Mouse (Mus musculus) layer of hippocampus, adult 9-11 months (tissue): ENCODE results near the gene Capn13.
A peak's percentile ranks its signal among the peaks of the same experiment; 100 is the strongest.

Experiments
- DNase-seq: peaks from one replicate; pipeline ENCODE4 v3.0.0; 2022

Capn13 gene

DNA sequence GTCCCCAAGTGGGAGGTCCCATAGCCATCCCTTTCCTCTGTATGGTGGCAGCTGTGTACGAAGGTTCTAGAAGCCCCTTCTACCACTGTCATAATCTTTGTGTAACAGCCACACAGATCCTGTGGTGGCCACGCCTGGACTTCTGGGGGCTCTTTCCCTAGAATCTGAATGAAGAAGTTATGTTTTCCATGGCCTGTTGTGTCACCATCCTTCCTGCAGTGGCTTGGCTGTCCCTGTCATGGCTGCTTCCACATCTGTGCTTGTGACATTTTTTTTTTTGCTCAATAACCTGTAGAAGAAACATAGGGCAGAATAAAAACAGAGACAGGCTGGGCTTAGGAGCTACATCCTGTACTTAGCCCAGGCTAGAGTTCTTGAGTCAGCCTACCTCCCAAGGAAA is at the start of gene Capn13:
Gene Capn13, minus strand, starts transcription at position 5 of the 400 bp plus-strand sequence.
- no peak for DNase-seq

DNA sequence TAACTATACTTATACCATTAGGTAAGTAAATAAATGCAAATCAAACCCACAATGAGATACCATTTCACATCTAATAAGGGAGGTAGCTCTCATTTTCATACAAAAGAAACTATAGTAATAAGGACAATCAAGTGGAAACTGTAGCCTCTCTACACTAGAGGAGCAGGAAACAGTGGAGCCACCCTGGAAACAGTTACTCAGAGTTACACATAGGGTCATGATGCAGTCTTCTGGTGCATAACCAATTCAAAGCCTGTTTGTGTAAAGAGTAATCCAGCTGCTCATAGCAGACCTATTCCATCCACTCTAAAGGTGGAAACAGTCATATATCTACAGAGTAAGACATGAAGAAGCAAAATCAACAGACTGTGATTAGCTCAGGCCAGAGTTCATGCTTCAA is 48.4 kb upstream of the Capn13 start:
- no peak for DNase-seq

- no peak for DNase-seq
These were observed 40.1 kb upstream of the Capn13 start for GRCm38 (mm10) chr17:73440798-73441197.

DNA sequence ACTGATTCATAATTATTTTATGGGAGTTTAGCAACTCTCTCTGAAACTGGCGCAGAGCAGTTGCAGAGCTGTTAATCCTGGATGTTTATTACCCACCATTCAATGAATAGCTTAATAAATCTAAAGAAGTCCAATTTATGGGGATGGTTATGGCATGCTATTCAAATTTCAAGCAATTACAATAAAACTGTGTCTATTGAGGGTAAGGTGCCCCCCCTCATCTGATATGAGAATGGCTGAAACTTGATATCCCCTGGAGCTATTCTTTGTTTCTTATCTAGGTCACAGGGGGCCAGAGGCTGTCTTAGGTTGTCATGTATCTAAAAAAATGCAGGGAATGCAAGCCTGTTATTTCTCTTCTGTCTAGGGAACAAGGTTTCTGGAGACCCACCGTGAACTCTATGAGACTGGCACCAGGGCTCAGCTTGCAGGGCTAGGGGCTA is 31.9 kb upstream of the Capn13 start:
- DNase-seq, result no peak

GRCm38 (mm10) chr17:73432058-73432457 is 31.4 kb upstream of the Capn13 start:
- DNase-seq, result no peak

DNA sequence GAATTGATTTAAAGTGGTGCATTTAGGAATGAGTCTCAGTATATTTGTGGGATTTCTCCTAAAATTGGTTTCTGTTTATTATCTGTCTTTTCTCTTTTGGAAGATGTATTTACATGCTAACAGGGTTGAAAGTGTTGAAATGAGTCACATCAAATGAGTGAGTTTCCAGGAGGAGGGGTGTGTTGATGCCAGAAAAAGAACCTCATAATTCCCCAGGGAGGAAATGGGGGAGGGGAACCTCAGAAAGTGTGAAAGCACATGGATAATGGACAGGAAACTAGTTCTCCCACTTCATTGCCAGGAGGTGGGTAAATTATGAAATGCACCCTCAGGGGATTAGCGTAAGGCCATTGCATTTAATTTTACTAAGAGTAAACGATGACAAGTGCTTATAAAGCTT is 16.7 kb upstream of the Capn13 start:
- no peak for DNase-seq

DNA sequence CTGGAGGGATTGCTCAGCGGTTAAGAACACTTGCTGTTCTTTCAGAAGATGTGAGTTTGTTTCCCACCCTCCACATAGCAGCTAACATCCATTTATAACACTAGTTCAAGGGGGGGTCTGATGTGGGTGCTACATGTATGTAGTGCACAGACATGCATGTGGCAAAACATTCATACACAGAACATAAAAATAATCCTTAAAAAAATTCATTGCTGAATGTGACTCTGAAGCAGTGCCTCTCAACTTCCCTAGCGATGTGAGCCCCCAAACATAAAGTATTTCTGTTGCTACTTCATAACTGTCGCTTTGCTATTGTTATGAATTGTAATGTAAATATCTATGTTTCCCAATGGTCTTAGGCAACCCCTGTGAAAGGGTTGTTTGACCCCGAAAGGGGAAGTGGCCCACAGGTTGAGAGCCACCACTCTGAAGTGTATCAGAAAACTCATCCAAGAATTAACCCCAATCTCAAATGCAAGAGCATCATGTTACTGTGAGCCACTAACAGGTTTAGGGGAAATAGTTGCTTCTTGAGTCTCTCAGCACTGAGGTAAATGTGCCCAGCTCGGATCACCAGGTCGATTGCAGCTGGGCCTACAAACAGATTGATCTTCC is 15.6 kb upstream of the Capn13 start:
- DNase-seq, result no peak

DNA sequence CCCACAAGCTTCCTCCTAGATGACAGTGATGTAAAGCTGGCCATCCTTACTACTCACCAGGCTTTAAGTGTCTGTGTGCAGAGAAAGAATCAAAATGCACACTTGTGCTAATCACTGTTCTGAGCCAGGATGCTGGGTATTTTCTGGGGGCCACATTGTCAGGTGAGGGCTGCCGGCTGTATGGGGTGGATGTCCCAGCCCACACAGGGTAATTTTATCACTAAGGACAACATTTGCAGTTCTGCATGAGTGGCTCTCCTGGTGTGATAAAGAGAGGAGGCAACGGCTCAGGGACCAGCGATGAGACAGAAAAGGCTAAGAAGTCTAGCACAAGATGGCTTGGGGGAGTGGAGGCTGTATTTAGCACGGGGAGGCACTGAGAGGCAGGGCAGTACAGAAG is 11.2 kb upstream of the Capn13 start:
- DNase-seq, result no peak

DNA sequence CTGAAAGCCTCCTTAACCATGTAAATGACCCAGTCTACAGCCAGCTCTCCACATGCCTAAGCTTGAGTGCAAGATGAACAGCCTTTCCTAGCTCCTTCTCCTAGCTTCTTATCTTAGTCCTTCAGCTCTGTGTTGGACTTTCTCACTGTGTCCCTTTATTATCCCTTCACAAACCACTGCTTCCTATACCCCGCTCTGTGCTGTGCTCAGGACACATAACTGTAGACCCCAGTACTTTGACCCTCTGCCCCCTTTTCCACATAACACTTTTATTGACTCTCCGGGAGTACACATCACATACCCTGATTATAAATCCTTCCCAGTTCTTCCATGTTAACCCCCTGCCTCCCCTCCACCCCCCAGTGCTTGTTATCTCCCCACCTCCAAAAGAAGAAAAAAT is 606 bp upstream of the Capn13 start:
- no peak for DNase-seq

DNA sequence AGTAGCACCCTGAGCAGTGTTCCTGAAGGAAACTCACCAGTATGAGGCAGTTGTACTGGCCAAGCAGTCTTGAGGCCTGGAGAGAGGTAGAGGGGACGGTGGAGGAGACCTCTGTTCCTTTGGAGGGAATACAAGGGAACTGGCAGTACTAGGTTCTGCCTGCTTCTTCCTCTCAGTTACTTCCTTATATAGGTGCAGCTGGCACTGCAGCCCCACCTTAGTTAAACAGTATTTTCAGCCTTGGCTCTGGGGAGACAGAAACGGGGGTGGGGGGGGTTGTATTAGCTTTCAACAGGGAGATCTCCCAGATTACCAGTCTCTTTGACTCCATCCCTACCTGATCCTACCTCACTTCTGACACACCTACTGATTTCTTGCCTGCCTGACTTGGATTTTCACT is 1.5 kb downstream of the Capn13 start:
- DNase-seq, result no peak

GRCm38 (mm10) chr17:73393361-73393760 is 7.3 kb downstream of the Capn13 start:
- DNase-seq, result no peak

DNA sequence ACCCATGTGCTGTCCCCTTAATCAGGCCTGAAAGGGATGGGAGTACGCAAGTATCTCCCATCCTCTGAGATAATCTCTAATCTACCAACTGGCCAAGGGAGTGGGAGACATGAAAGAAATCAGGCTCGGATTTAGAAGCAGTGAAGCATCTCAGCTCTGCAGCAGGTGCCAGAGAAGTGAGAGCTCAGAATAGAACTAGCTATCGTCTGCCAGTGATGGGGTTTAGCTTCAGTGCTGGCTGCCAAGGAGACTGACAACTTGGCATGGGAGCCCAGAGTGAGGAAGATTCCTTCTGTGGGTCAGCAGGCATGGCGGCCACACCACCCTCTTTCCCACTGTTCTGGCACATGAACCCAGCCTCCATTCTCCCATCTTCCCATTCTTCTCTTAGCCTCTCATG is 8.9 kb downstream of the Capn13 start:
- DNase-seq, result peak; percentile 58

GRCm38 (mm10) chr17:73390191-73391089 is 10.2 kb downstream of the Capn13 start:
- peak; percentile 67 for DNase-seq

- no peak for DNase-seq
These were observed 11.3 kb downstream of the Capn13 start for GRCm38 (mm10) chr17:73389336-73389735.

GRCm38 (mm10) chr17:73386581-73386980 is 14.1 kb downstream of the Capn13 start:
- DNase-seq, result peak; percentile 22

GRCm38 (mm10) chr17:73385940-73386339 is 14.7 kb downstream of the Capn13 start:
- no peak for DNase-seq

- DNase-seq, result no peak
These were observed 18.2 kb downstream of the Capn13 start for GRCm38 (mm10) chr17:73382327-73383014.

DNA sequence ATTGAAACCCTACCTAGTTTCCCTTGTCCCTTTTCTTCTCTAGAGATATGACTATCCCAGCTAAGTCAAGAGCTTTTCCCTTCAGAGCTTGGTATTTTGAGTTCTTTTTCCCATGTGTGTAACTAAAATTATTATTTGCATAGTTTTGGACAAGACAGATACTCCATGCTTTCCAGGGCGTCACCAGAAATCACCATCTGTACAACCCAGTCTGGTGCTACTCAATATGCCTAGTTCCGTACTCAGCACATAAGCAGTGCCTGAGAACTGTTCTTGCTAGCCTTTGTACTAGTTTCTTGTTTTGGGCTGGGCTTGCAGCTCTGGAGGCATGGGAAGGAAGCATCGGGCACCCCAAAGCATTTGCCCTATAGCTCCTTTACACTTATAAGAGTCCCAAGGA is 19.0 kb downstream of the Capn13 start:
- DNase-seq, result peak; percentile 73

- DNase-seq, result no peak
These were observed 22.7 kb downstream of the Capn13 start for GRCm38 (mm10) chr17:73377778-73378484.

- DNase-seq, result no peak
These were observed 33.3 kb downstream of the Capn13 start for GRCm38 (mm10) chr17:73367334-73367733.

DNA sequence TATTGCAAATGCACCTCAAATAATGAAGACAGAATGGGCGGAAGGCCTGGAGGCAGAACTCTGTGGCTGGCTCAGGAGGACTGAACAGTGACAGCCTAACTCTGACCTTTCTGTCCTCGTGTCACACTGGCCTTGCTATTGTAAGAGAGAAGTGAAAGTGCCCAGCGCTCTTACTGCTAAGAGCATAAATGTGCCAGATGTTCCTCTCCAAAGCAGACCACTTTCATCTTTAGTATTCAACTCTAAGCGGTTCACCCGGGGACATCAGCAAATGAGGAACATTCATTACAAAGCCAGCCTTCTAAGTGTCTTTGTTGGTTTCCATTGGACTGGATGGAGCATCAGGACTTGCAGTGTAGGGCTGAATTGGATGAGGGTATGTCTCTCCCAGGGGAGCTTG is 39.6 kb downstream of the Capn13 start:
- no peak for DNase-seq

GRCm38 (mm10) chr17:73343632-73344390 is 56.9 kb downstream of the Capn13 start:
- DNase-seq, result no peak
